Mouse (Mus musculus): ENCODE results near the gene Prune1.
A peak's percentile ranks its signal among the peaks of the same experiment; 100 is the strongest.

GRCm38 (mm10) chr3:95263089-95263739 lies 18.7 kb downstream of the Prune1 start:
- TF ChIP-seq POLR2A (IDR thresholded peaks at IDR 0.05; ENCODE audit: borderline replicate concordance, extremely low read depth, low read depth, low read length) (no peak), CTCF (IDR thresholded peaks at IDR 0.05; ENCODE audit: insufficient read depth, low read length) (peak; percentile 86)

All from lung, adult 2 months (tissue).